Mouse (Mus musculus) thymus, postnatal 25 days (tissue): ENCODE data around the gene Ptgis.

Source experiments
- DNase-seq: peaks from one replicate; pipeline ENCODE4 v3.0.0; 2022

The Ptgis gene

GRCm38 (mm10) chr2:167147708-167148107 is 92.7 kb downstream of the Ptgis start:
- DNase-seq = no peak

GRCm38 (mm10) chr2:167145904-167146303 is 94.5 kb downstream of the Ptgis start:
- no peak for DNase-seq

- DNase-seq = no peak
These were observed 95.7 kb downstream of the Ptgis start for GRCm38 (mm10) chr2:167144439-167145307.

GRCm38 (mm10) chr2:167143914-167144313 is 96.5 kb downstream of the Ptgis start:
- no peak for DNase-seq

- no peak for DNase-seq
These were observed 98.1 kb downstream of the Ptgis start for GRCm38 (mm10) chr2:167142282-167142681.

GRCm38 (mm10) chr2:167141810-167142209 is 98.6 kb downstream of the Ptgis start:
- DNase-seq = no peak
